Mouse (Mus musculus) ES-Bruce4 (cell line): Measurements from ENCODE around the gene Prss38.

Experiments used
- CTCF ChIP-seq: IDR thresholded peaks from one replicate; pipeline ENCODE4 v1.8.1; 2011; ENCODE audit warnings: low read depth, low read length
- EP300 ChIP-seq: IDR thresholded peaks from 2 replicates; pipeline ENCODE4 v1.6.1; 2011; ENCODE audit warnings: low read depth, low read length; ENCODE audit not compliant: insufficient read depth

- TF ChIP-seq CTCF (no peak), EP300 (peak; percentile 54; the same call in 1 of the 2 replicates)
Observed at GRCm38 (mm10) chr11:59385123-59385522, 9.7 kb upstream of the Prss38 start.
